In genomic region chr3:69044645-69045399, GRCm38 (mm10) we compare ENCODE assay signal across 8 mouse cellular contexts. TPM values are rescaled to one million over a fixed set of nuclear protein-coding genes. Genes with fewer than 3 reads are reported as not detected.
DNase-seq lines count a peak whose midpoint lies in the region; ATAC-seq lines count a peak whose summit lies in the region.

Trim59 (minus strand) TSS chr3:69044755.

- H3K4me3 ChIP-seq in hindbrain, embryonic 16.5 days (ENCODE audit: low read length) = peak within 1 kb of the TSS; percentile 91

- no peaks in the 10 kb centered on the region for H3K9me3 ChIP-seq in hindbrain, embryonic 16.5 days (ENCODE audit: control insufficient read depth, low read length)

- WGBS in hindbrain, embryonic 16.5 days = under 1% methylated on average over 46 of the region's 80 CpGs

- H3K36me3 ChIP-seq in hindbrain, embryonic 16.5 days (ENCODE audit: control insufficient read depth, insufficient read depth, low read length) = peaks cover 2% of the 10 kb centered on the region; the same call in 1 of the 2 replicates

- peaks cover 14% of the 10 kb centered on the region for H3K4me1 ChIP-seq in hindbrain, embryonic 16.5 days (ENCODE audit: control insufficient read depth, insufficient read depth, low read depth, low read length)

- no peaks in the 10 kb centered on the region for H3K27me3 ChIP-seq in hindbrain, embryonic 16.5 days (replicated peaks; ENCODE audit: control insufficient read depth, insufficient read depth, low read length)

- peak; percentile 97 for ATAC-seq in hindbrain, embryonic 16.5 days

- peak within 1 kb of the TSS; percentile 80 for H3K4me2 ChIP-seq in hindbrain, embryonic 16.5 days (ENCODE audit: low read length)

- peak within 1 kb of the TSS; percentile 89 for H3K27ac ChIP-seq in hindbrain, embryonic 16.5 days (ENCODE audit: low read depth, low read length)

- H3K9ac ChIP-seq in hindbrain, embryonic 16.5 days (ENCODE audit: low read depth, low read length) = peak within 1 kb of the TSS; percentile 89

- peak; percentile 99 for DNase-seq in ZHBTc4 (ENCODE audit: low read depth, low spot score)
- peak; percentile 80 to 93 for DNase-seq in cerebellum, postnatal 4 days (ENCODE audit: low spot score in 2 of 2)
- DNase-seq in gastrocnemius, adult 18-20 months (ENCODE audit: low spot score) = peak; percentile 73
- DNase-seq in left cerebral cortex, adult 18-20 months (ENCODE audit: low spot score in 2 of 2) = peak; percentile 79 to 87
- DNase-seq in lung, postnatal 4 days = peak; percentile 92 to 96
- peak; percentile 97 for DNase-seq in retina, postnatal 1 day
- peak; percentile 95 for DNase-seq in thymus, postnatal 4 days

RNA-seq across cellular contexts. Expression of gene Trim59, which starts in this region (rescaled TPM):
- under 1 TPM; 0.39 to 0.50 TPM for total RNA-seq in gastrocnemius, adult 18-20 months (2021)
- 32.0 and 36.4 TPM in 2 replicates for polyA plus RNA-seq in hindbrain, embryonic 16.5 days (2015; fragmentation: Nextera tagmentation; extraction: Ambion mirVana)
- total RNA-seq in left cerebral cortex, adult 18-20 months (2021) = 10 to 100 TPM; 11.0 to 11.2 TPM

Comparison
In these comparisons a context has a peak if more than half of its experiments do, and no peak if none do; other contexts are left out.
1. Peak in every context shown above with its lines: DNase-seq, ATAC-seq, H3K4me3 ChIP-seq and H3K27ac ChIP-seq.
2. RNA of gene Trim59 (total RNA-seq): 11.0 to 11.2 TPM in left cerebral cortex, adult 18-20 months; 0.39 to 0.50 TPM in gastrocnemius, adult 18-20 months; every median in the first group is over 4 times any median in the second.
3. Peak in DNase-seq in gastrocnemius, adult 18-20 months; RNA of the gene not detected or under 1 TPM.